Mouse (Mus musculus): ENCODE measurements around the gene Tirap. TPM values are rescaled to one million over a fixed set of nuclear protein-coding genes. Genes with fewer than 3 reads are reported as not detected.
"Not testable (repeated sequence)": the region's sequence is repeated elsewhere in the genome, so short reads cannot be mapped to it uniquely, and the experiment has no call there.

The Tirap gene
- total RNA-seq, 4 experiments from 2014 or later, result 28.0 to 30.7 (median 29.9) TPM

- no peak for DNase-seq (ENCODE audit: low spot score in 2 of 2)
Observed at GRCm38 (mm10) chr9:35152923-35153322, 47.2 kb downstream of the Tirap start.

- DNase-seq (ENCODE audit: low spot score in 2 of 2), result not testable (repeated sequence)
Observed at GRCm38 (mm10) chr9:35148822-35149221, 51.3 kb downstream of the Tirap start.

- DNase-seq (ENCODE audit: low spot score in 2 of 2), result not testable (repeated sequence)
Observed at GRCm38 (mm10) chr9:35147261-35147660, 52.8 kb downstream of the Tirap start.

GRCm38 (mm10) chr9:35145829-35146228 is 54.3 kb downstream of the Tirap start:
- no peak for DNase-seq (ENCODE audit: low spot score in 2 of 2)

GRCm38 (mm10) chr9:35145118-35145517 is 55.0 kb downstream of the Tirap start:
- DNase-seq (ENCODE audit: low spot score in 2 of 2), result no peak

GRCm38 (mm10) chr9:35142221-35142620 is 57.9 kb downstream of the Tirap start:
- DNase-seq (ENCODE audit: low spot score in 2 of 2), result no peak

GRCm38 (mm10) chr9:35139231-35139744 is 60.8 kb downstream of the Tirap start:
- DNase-seq (ENCODE audit: low spot score in 2 of 2), result no peak

GRCm38 (mm10) chr9:35138029-35138428 is 62.1 kb downstream of the Tirap start:
- no peak for DNase-seq (ENCODE audit: low spot score in 2 of 2)

- DNase-seq (ENCODE audit: low spot score in 2 of 2), result no peak
Observed at GRCm38 (mm10) chr9:35135575-35135974, 64.5 kb downstream of the Tirap start.

Other genes starting within 250 kb of the Tirap start
- gene St3gal4, start 81.0 kb downstream of the Tirap start, total RNA-seq (2022), result 1 to 10 TPM; 3.5 to 5.7 (median 4.4) TPM
- 1 to 10 TPM; 7.0 to 9.5 (median 8.7) TPM for gene Dcps, start 24.2 kb downstream of the Tirap start, total RNA-seq (2022)
- 100 to 1,000 TPM; 236 to 272 (median 254) TPM for gene Srpr, start 116 bp downstream of the Tirap start, total RNA-seq (2022)
- gene Foxred1, start 10.8 kb upstream of the Tirap start, total RNA-seq (2022), result 10 to 100 TPM; 15.7 to 18.4 (median 17.5) TPM
- 10 to 100 TPM; 26.3 to 31.9 (median 27.3) TPM for gene Fam118b, start 67.5 kb upstream of the Tirap start, total RNA-seq (2022)
- gene Rpusd4, start 67.6 kb upstream of the Tirap start, total RNA-seq (2022), result 1 to 10 TPM; 6.2 to 6.9 (median 6.4) TPM
- 10 to 100 TPM; 12.1 to 14.2 (median 13.1) TPM for gene Cdon, start 220.8 kb upstream of the Tirap start, total RNA-seq (2022)

Data from gastrocnemius, adult 8-10 months (tissue).